Mouse (Mus musculus) spleen, adult 2 months (tissue): ENCODE measurements around the gene Exoc4. TPM values are rescaled to one million over a fixed set of nuclear protein-coding genes. Genes with fewer than 3 reads are reported as not detected.

Experiments
- DNase-seq, 2 experiments: peaks; one replicate each; pipeline versions ENCODE4 v3.0.0 to v3.0.0-alpha.2; 2012 to 2021; ENCODE audit warnings: low spot score in 2 of 2, low read depth in 1 of 2
- H3K27ac ChIP-seq: fragments of 200-500 bp; 2 replicates; pipeline ENCODE4 v1.5.1; 2012; ENCODE audit warnings: low read length, inconsistent platforms; ENCODE audit not compliant: insufficient read depth
- H3K27me3 ChIP-seq: fragments of 200-500 bp; 2 replicates; pipeline ENCODE4 v1.6.1; 2012; ENCODE audit warnings: mild to moderate bottlenecking, moderate library complexity, low read length, inconsistent platforms; ENCODE audit not compliant: control insufficient read depth, insufficient read depth
- H3K36me3 ChIP-seq: fragments of 200-500 bp; 2 replicates; pipeline ENCODE4 v1.6.1; 2012; ENCODE audit warnings: mild to moderate bottlenecking, low read length, inconsistent platforms; ENCODE audit not compliant: control insufficient read depth, insufficient read depth
- H3K4me1 ChIP-seq: fragments of 200-500 bp; 2 replicates; pipeline ENCODE4 v1.6.1; 2011; ENCODE audit warnings: inconsistent platforms; ENCODE audit not compliant: control insufficient read depth, insufficient read depth, insufficient read length
- H3K4me3 ChIP-seq: fragments of 200-500 bp; 2 replicates; pipeline ENCODE4 v1.5.1; 2011; ENCODE audit warnings: mild to moderate bottlenecking, inconsistent platforms; ENCODE audit not compliant: insufficient read depth, insufficient read length; ENCODE audit errors: extremely low read depth
- CTCF ChIP-seq: fragments of 200-500 bp; IDR thresholded peaks from 2 replicates; pipeline ENCODE4 v1.5.1; 2011; ENCODE audit warnings: mild to moderate bottlenecking, inconsistent platforms; ENCODE audit not compliant: insufficient read depth, insufficient read length, insufficient replicate concordance; ENCODE audit errors: extremely low read depth
- POLR2A ChIP-seq: fragments of 200-500 bp; IDR thresholded peaks from 2 replicates; pipeline ENCODE4 v1.6.1; 2011; ENCODE audit warnings: low read depth, low read length, inconsistent platforms
- WGBS: fragments of 180-500 bp; shearing (Covaris S2); methylation state at CpG from one replicate; pipeline ENCODE4 v1.1.7; 2018; 5-methylcytosine and 5-hydroxymethylcytosine counted together
- polyA plus RNA-seq: library from polyadenylated mRNA; depleted of rRNA; stranded (reverse); fragments of >200 nt; gene quantifications from 2 replicates; pipeline ENCODE4 v1.2.3, GENCODE M21; 2012; rRNA removed

Exoc4 gene
- polyA plus RNA-seq, 1 experiment: 4.6 TPM

DNA sequence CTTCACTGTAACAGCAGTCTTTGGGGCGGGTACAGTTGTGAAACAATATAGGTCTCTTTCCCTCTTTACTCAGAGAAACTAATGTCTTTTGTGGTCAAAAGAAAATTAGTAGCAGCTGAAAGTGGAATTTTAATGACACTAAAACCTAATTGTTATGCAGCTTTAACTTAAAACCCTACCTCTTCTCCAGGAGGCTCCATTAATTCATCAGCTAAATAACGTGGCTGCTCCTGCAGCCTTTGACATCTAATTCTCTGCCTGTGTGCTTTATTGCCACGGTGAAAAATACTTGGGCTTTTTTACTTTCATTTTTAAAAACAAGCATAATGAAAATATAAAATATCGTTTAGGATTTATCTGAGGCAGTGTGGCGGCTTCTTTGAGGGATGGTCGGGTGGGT is 764.6 kb downstream of the Exoc4 start:
- Histone ChIP-seq H3K36me3 (no peaks in the 10 kb centered on the region), H3K4me3 (no peak overlapping the region), H3K27me3 (no peaks in the 10 kb centered on the region), H3K4me1 (no peaks in the 10 kb centered on the region), H3K27ac (no peak overlapping the region)
- no peak for DNase-seq
- TF ChIP-seq CTCF (no peak), POLR2A (no peak)
- whole genome bisulfite sequencing: 81% methylated on average over 6 of the region's 6 CpGs

Other genes with a start within 250 kb of the Exoc4 start
- 23.8 and 30.1 TPM in 2 replicates for gene Chchd3, start 188.8 kb upstream of the Exoc4 start, polyA plus RNA-seq